Mouse (Mus musculus) gastrocnemius, postnatal 36 days (tissue): ENCODE measurements around the gene Tsfm. TPM values are rescaled to one million over a fixed set of nuclear protein-coding genes. Genes with fewer than 3 reads are reported as not detected.
"Not testable (repeated sequence)": the region's sequence is repeated elsewhere in the genome, so short reads cannot be mapped to it uniquely, and the experiment has no call there.

ENCODE experiments used
- DNase-seq, 2 experiments: peaks; one replicate each; pipeline ENCODE4 v3.0.0; 2022
- intact Hi-C: fragments of 180-260 bp; cut with DNase I; formaldehyde crosslinking; loops from one replicate; pipeline ENCODE4 v1.15.1; 2025
- total RNA-seq, 2 experiments: library from RNA; stranded (reverse); gene quantifications; 2 replicates each; pipeline ENCODE4 v1.2.3; 2021

The Tsfm gene
- total RNA-seq, 2 experiments from 2014 or later, result 20.5 to 21.7 TPM

- intact Hi-C loops, result no loop called here
These were observed 35.3 kb upstream of the Tsfm start for GRCm38 (mm10) chr10:127065981-127066380.

GRCm38 (mm10) chr10:127063913-127064870 is 33.6 kb upstream of the Tsfm start:
- DNase-seq, result no peak
- intact Hi-C loops, result no loop called here

More at GRCm38 (mm10) chr10:127065981-127066380, 35.3 kb upstream of the Tsfm start:
- no peak for DNase-seq

GRCm38 (mm10) chr10:127063239-127063872 is 32.7 kb upstream of the Tsfm start, which contains the start of gene Cdk4:
TSS of gene Cdk4 (plus strand) at chr10:127063534.
- peak; percentile 97 for DNase-seq
- intact Hi-C loops, result no loop called here

- intact Hi-C loops, result no loop called here
- no peak for DNase-seq
These were observed 31.9 kb upstream of the Tsfm start for GRCm38 (mm10) chr10:127062503-127062902.

GRCm38 (mm10) chr10:127062101-127062500 is 31.5 kb upstream of the Tsfm start:
- DNase-seq, intact Hi-C loops: not testable (repeated sequence)

GRCm38 (mm10) chr10:127061513-127061912 is 30.9 kb upstream of the Tsfm start:
- DNase-seq, result no peak
- intact Hi-C loops, result no loop called here

- DNase-seq, result no peak
- intact Hi-C loops, result no loop called here
These were observed 30.4 kb upstream of the Tsfm start for GRCm38 (mm10) chr10:127061085-127061484.

- DNase-seq, result no peak
- intact Hi-C loops, result no loop called here
These were observed 29.6 kb upstream of the Tsfm start, which contains the start of gene March9 for GRCm38 (mm10) chr10:127059968-127060916. TSS of gene March9 (minus strand) at chr10:127060184.

GRCm38 (mm10) chr10:127059174-127059967 is 28.7 kb upstream of the Tsfm start:
- intact Hi-C loops, result no loop called here
- no peak for DNase-seq

- intact Hi-C loops, result no loop called here
- no peak for DNase-seq
These were observed 28.1 kb upstream of the Tsfm start for GRCm38 (mm10) chr10:127058708-127059107.

- intact Hi-C loops, result no loop called here
- peak; percentile 60 to 61 for DNase-seq
These were observed 27.5 kb upstream of the Tsfm start for GRCm38 (mm10) chr10:127058161-127058560.

- intact Hi-C loops, result no loop called here
- DNase-seq, result no peak
These were observed 25.9 kb upstream of the Tsfm start for GRCm38 (mm10) chr10:127056490-127056889.

GRCm38 (mm10) chr10:127055406-127055805 is 24.8 kb upstream of the Tsfm start:
- no peak for DNase-seq
- intact Hi-C loops, result no loop called here

- intact Hi-C loops, result no loop called here
- no peak for DNase-seq
These were observed 24.0 kb upstream of the Tsfm start for GRCm38 (mm10) chr10:127054646-127055045.

- DNase-seq, result no peak
- intact Hi-C loops, result no loop called here
These were observed 19.5 kb upstream of the Tsfm start for GRCm38 (mm10) chr10:127050119-127050474.

GRCm38 (mm10) chr10:127049395-127050118 is 18.9 kb upstream of the Tsfm start:
- DNase-seq, result no peak
- intact Hi-C loops, result no loop called here

GRCm38 (mm10) chr10:127048608-127049394 is 18.2 kb upstream of the Tsfm start:
- intact Hi-C loops, result no loop called here
- DNase-seq, result no peak

- intact Hi-C loops, result no loop called here
- no peak for DNase-seq
These were observed 17.3 kb upstream of the Tsfm start, which contains the start of gene Cyp27b1 for GRCm38 (mm10) chr10:127047954-127048353. TSS of gene Cyp27b1 (plus strand) at chr10:127048250.
